Mouse (Mus musculus) heart, adult 18-20 months (tissue): Measurements from ENCODE around the gene Ada. TPM values are rescaled to one million over a fixed set of nuclear protein-coding genes. Genes with fewer than 3 reads are reported as not detected.

Experiments
- DNase-seq, 2 experiments: peaks; one replicate each; pipeline ENCODE4 v3.0.0; 2021 to 2022; ENCODE audit warnings: mixed read lengths in 1 of 2
- total RNA-seq, 2 experiments: library from RNA; stranded (reverse); gene quantifications; 2 replicates each; pipeline ENCODE4 v1.2.3; 2021

Ada gene
- total RNA-seq, 2 experiments from 2014 or later, result 1.1 to 1.3 TPM

GRCm38 (mm10) chr2:163732021-163732420 is 18.0 kb downstream of the Ada start:
- DNase-seq, result no peak

GRCm38 (mm10) chr2:163728300-163728699 is 21.7 kb downstream of the Ada start:
- no peak for DNase-seq

- no peak for DNase-seq
Measured at GRCm38 (mm10) chr2:163726766-163727393, 23.2 kb downstream of the Ada start.

- no peak for DNase-seq
Measured at GRCm38 (mm10) chr2:163722550-163722949, 27.5 kb downstream of the Ada start.

GRCm38 (mm10) chr2:163719616-163720015 is 30.4 kb downstream of the Ada start:
- peak in 1 of 2 experiments; percentile 43 for DNase-seq

- DNase-seq, result peak; percentile 80 to 93
Measured at GRCm38 (mm10) chr2:163718951-163719603, 31.0 kb downstream of the Ada start.

- DNase-seq, result peak in 1 of 2 experiments; percentile 36
Measured at GRCm38 (mm10) chr2:163718526-163718925, 31.5 kb downstream of the Ada start.

GRCm38 (mm10) chr2:163716853-163717252 is 33.2 kb downstream of the Ada start:
- DNase-seq, result no peak

GRCm38 (mm10) chr2:163716448-163716847 is 33.6 kb downstream of the Ada start:
- DNase-seq, result peak; percentile 56 to 76

- DNase-seq, result peak in 1 of 2 experiments; percentile 57
Measured at GRCm38 (mm10) chr2:163713340-163713739, 36.7 kb downstream of the Ada start.

GRCm38 (mm10) chr2:163712874-163713273 is 37.2 kb downstream of the Ada start:
- DNase-seq, result no peak

GRCm38 (mm10) chr2:163712473-163712872 is 37.6 kb downstream of the Ada start:
- no peak for DNase-seq

- DNase-seq, result peak in 1 of 2 experiments; percentile 49
Measured at GRCm38 (mm10) chr2:163711368-163711868, 38.6 kb downstream of the Ada start.

GRCm38 (mm10) chr2:163710606-163711159 is 39.4 kb downstream of the Ada start:
- DNase-seq, result peak; percentile 70 to 84

GRCm38 (mm10) chr2:163710000-163710399 is 40.0 kb downstream of the Ada start:
- no peak for DNase-seq

- no peak for DNase-seq
Measured at GRCm38 (mm10) chr2:163708763-163709250, 41.2 kb downstream of the Ada start.

GRCm38 (mm10) chr2:163708321-163708720 is 41.7 kb downstream of the Ada start:
- DNase-seq, result no peak

GRCm38 (mm10) chr2:163703599-163704260 is 46.3 kb downstream of the Ada start:
- no peak for DNase-seq

GRCm38 (mm10) chr2:163702921-163703320 is 47.1 kb downstream of the Ada start:
- no peak for DNase-seq

GRCm38 (mm10) chr2:163702431-163702830 is 47.6 kb downstream of the Ada start:
- no peak for DNase-seq

GRCm38 (mm10) chr2:163699078-163699780 is 50.8 kb downstream of the Ada start:
- DNase-seq, result peak; percentile 38 to 46
